12 mouse cellular contexts compared by ENCODE assay signal in genomic region chr19:21031768-21032308, GRCm38 (mm10).
DNase-seq lines count a peak whose midpoint lies in the region; ATAC-seq and TF ChIP-seq lines count a peak whose summit lies in the region.
"Had no signal": no experiment of that assay in that cellular context is flagged by ENCODE, and none has a peak within 500 bp of the region (broad histone marks: within the 10 kb centered on the region; RNA-seq: fewer than 3 reads in every experiment).

No protein-coding gene starts in this region.

- H3K27me3 ChIP-seq in heart, embryonic 16.5 days (ENCODE audit: control insufficient read depth, insufficient read depth, low read length): no peaks in the 10 kb centered on the region
- no peaks in the 10 kb centered on the region for H3K27me3 ChIP-seq in liver, embryonic 15.5 days
- no peaks in the 10 kb centered on the region for H3K27me3 ChIP-seq in myocyte (ENCODE audit: control insufficient read depth, insufficient read depth, insufficient read length)
- no peaks in the 10 kb centered on the region for H3K27me3 ChIP-seq in intestine, embryonic 15.5 days (replicated peaks)

- intact Hi-C loops in heart, postnatal 14 days (cut with DNase I): loop anchor here (10.0 kb wide), 1 partner anchor 227 kb away; no protein-coding TSS in a partner anchor

- H3K4me1 ChIP-seq in heart, embryonic 16.5 days (ENCODE audit: control insufficient read depth, insufficient read depth, low read length): peaks cover under 1% of the 10 kb centered on the region
- peaks cover 45% of the 10 kb centered on the region for H3K4me1 ChIP-seq in bone marrow macrophage, adult 2 months (ENCODE audit: control insufficient read depth, insufficient read depth, low read length)
- H3K4me1 ChIP-seq in liver, embryonic 15.5 days (replicated peaks): peaks cover 1% of the 10 kb centered on the region
- H3K4me1 ChIP-seq in intestine, embryonic 15.5 days (replicated peaks): no peaks in the 10 kb centered on the region; the same call in 1 of the 2 replicates

- 0 out of 2 replicates have a peak, but pooled peaks have one; percentile 37 for ATAC-seq in heart, embryonic 16.5 days (replicated peaks; ENCODE audit: extremely low read depth, insufficient read depth, low FRiP score)
- ATAC-seq in liver, embryonic 15.5 days (ENCODE audit: insufficient read depth): peak; percentile 56
- ATAC-seq in intestine, embryonic 15.5 days: no peak
- ATAC-seq: forebrain, postnatal 0 days had no signal

- no peak overlapping the region for H3K4me2 ChIP-seq in heart, embryonic 16.5 days (ENCODE audit: low read depth, low read length)
- no peak overlapping the region for H3K4me2 ChIP-seq in liver, embryonic 15.5 days
- no peak overlapping the region for H3K4me2 ChIP-seq in myocyte (ENCODE audit: low read depth)
- no peak overlapping the region for H3K4me2 ChIP-seq in intestine, embryonic 15.5 days (replicated peaks)
- H3K4me2 ChIP-seq: hindbrain, embryonic 14.5 days had no signal

- no peaks in the 10 kb centered on the region for H3K9me3 ChIP-seq in heart, embryonic 16.5 days (replicated peaks; ENCODE audit: control insufficient read depth, low read length)
- H3K9me3 ChIP-seq in liver, embryonic 15.5 days (replicated peaks): no peaks in the 10 kb centered on the region
- no peaks in the 10 kb centered on the region for H3K9me3 ChIP-seq in intestine, embryonic 15.5 days
- H3K9me3 ChIP-seq: G1E; midbrain, embryonic 10.5 days had no signal

- H3K36me3 ChIP-seq in heart, embryonic 16.5 days (ENCODE audit: control insufficient read depth, insufficient read depth): no peaks in the 10 kb centered on the region
- H3K36me3 ChIP-seq in liver, embryonic 15.5 days (replicated peaks): no peaks in the 10 kb centered on the region
- no peaks in the 10 kb centered on the region for H3K36me3 ChIP-seq in myocyte (ENCODE audit: control insufficient read depth, insufficient read depth)
- no peaks in the 10 kb centered on the region for H3K36me3 ChIP-seq in intestine, embryonic 15.5 days
- H3K36me3 ChIP-seq: G1E; midbrain, embryonic 10.5 days had no signal

- H3K4me3 ChIP-seq in heart, embryonic 16.5 days (ENCODE audit: low read length): no peak overlapping the region
- H3K4me3 ChIP-seq in bone marrow macrophage, adult 2 months (ENCODE audit: insufficient read depth, low read length): no peak overlapping the region; the same call in 1 of the 2 replicates
- H3K4me3 ChIP-seq in liver, embryonic 15.5 days (replicated peaks): no peak overlapping the region
- no peak overlapping the region for H3K4me3 ChIP-seq in myocyte
- no peak overlapping the region for H3K4me3 ChIP-seq in intestine, embryonic 15.5 days (replicated peaks)
- H3K4me3 ChIP-seq: midbrain, embryonic 10.5 days had no signal

- no peak for TF ChIP-seq CTCF in bone marrow macrophage, adult 2 months (IDR thresholded peaks at IDR 0.05; ENCODE audit: low read depth, low read length)

- H3K27ac ChIP-seq in heart, embryonic 16.5 days (ENCODE audit: low read length): no peak overlapping the region
- H3K27ac ChIP-seq in bone marrow macrophage, adult 2 months (ENCODE audit: insufficient read depth, low read depth, low read length): peak overlapping the region; percentile 90
- no peak overlapping the region for H3K27ac ChIP-seq in liver, embryonic 15.5 days (replicated peaks)
- H3K27ac ChIP-seq in intestine, embryonic 15.5 days: no peak overlapping the region
- H3K27ac ChIP-seq: hindbrain, embryonic 14.5 days; midbrain, embryonic 10.5 days had no signal

- no peak overlapping the region for H3ac ChIP-seq in myocyte (ENCODE audit: control insufficient read depth, insufficient read length)

- H3K9ac ChIP-seq in heart, embryonic 16.5 days (ENCODE audit: low read length): no peak overlapping the region
- H3K9ac ChIP-seq in liver, embryonic 15.5 days: no peak overlapping the region
- H3K9ac ChIP-seq in intestine, embryonic 15.5 days: no peak overlapping the region
- H3K9ac ChIP-seq: forebrain, postnatal 0 days; hindbrain, embryonic 14.5 days had no signal

- TF ChIP-seq POLR2A in bone marrow macrophage, adult 2 months (IDR thresholded peaks at IDR 0.05; ENCODE audit: borderline replicate concordance, low read depth, low read length): no peak
- no peak for TF ChIP-seq POLR2A in myocyte (IDR thresholded peaks at IDR 0.05; ENCODE audit: insufficient read length, low read depth)

- no peaks in the 10 kb centered on the region for H3K79me2 ChIP-seq in myocyte (ENCODE audit: control insufficient read depth, insufficient read depth)

- DNase-seq in heart, postnatal 14 days: no peak
- DNase-seq in frontal cortex, postnatal 10 days (ENCODE audit: low spot score in 2 of 2): no peak
- DNase-seq in embryo, embryonic 10 days (ENCODE audit: low spot score): no peak
- DNase-seq: forebrain, postnatal 0 days had no signal

- 71% methylated on average over 4 of the region's 4 CpGs for WGBS in heart, embryonic 16.5 days
- 26% methylated on average over 4 of the region's 4 CpGs for WGBS in liver, embryonic 15.5 days (ENCODE audit: insufficient replicate concordance)
- WGBS in intestine, embryonic 15.5 days: 66% methylated on average over 4 of the region's 4 CpGs

TF ChIP-seq in myocyte, 11 proteins besides CTCF, POLR2A, EP300 and RAD21:
- no peak for TF ChIP-seq TCF12 (IDR thresholded peaks at IDR 0.05; ENCODE audit: insufficient read depth, poor library complexity, severe bottlenecking)
- TF ChIP-seq CEBPB (IDR thresholded peaks at IDR 0.05; ENCODE audit: insufficient read depth, poor library complexity, severe bottlenecking): peak; percentile 66
- TF ChIP-seq MYOD1 (IDR thresholded peaks at IDR 0.05; ENCODE audit: control insufficient read depth in 1 of 3, insufficient read length in 2 of 3, low read depth in 2 of 3): peak in 2 of 3 experiments; percentile 20 to 49
